Mouse (Mus musculus) cerebellum, adult 2 months (tissue): ENCODE results near the gene Ctdsp2. TPM values are rescaled to one million over a fixed set of nuclear protein-coding genes. Genes with fewer than 3 reads are reported as not detected.
A peak's percentile ranks its signal among the peaks of the same experiment; 100 is the strongest.

ENCODE experiments used
- DNase-seq, 2 experiments: peaks; one replicate each; pipeline ENCODE4 v3.0.0; 2021
- H3K27ac ChIP-seq: fragments of 200-500 bp; 2 replicates; pipeline ENCODE4 v1.5.1; 2012; ENCODE audit warnings: low read length, control low read depth, inconsistent platforms; ENCODE audit not compliant: insufficient read depth
- H3K27me3 ChIP-seq: fragments of 200-500 bp; 2 replicates; pipeline ENCODE4 v1.6.1; 2012; ENCODE audit warnings: inconsistent platforms, mild to moderate bottlenecking, low read length, moderate library complexity; ENCODE audit not compliant: control insufficient read depth, insufficient read depth
- H3K4me1 ChIP-seq: fragments of 200-500 bp; 2 replicates; pipeline ENCODE4 v1.6.1; 2011; ENCODE audit warnings: low read length; ENCODE audit not compliant: control insufficient read depth, insufficient read depth
- H3K4me3 ChIP-seq: fragments of 200-500 bp; replicated peaks from 2 replicates; pipeline ENCODE3; 2011; ENCODE audit warnings: mild to moderate bottlenecking, low read depth, low read length, control low read depth; ENCODE audit not compliant: insufficient read depth
- CTCF ChIP-seq: fragments of 200-500 bp; IDR thresholded peaks from 2 replicates; pipeline ENCODE4 v1.5.1; 2011; ENCODE audit warnings: low read depth, mild to moderate bottlenecking, control low read depth, low read length, moderate library complexity, borderline replicate concordance; ENCODE audit not compliant: insufficient read depth
- POLR2A ChIP-seq: fragments of 200-500 bp; IDR thresholded peaks from 2 replicates; pipeline ENCODE4 v1.6.1; 2011; ENCODE audit warnings: low read length, control low read depth, borderline replicate concordance; ENCODE audit not compliant: insufficient read depth
- WGBS: fragments of 180-500 bp; shearing (Covaris S2); methylation state at CpG from one replicate; pipeline ENCODE4 v1.1.7; 2018; 5-methylcytosine and 5-hydroxymethylcytosine counted together
- polyA plus RNA-seq: library from polyadenylated mRNA; depleted of rRNA; stranded (reverse); fragments of >200 nt; gene quantifications from 2 replicates; pipeline ENCODE4 v1.2.3, GENCODE M21; 2012

Ctdsp2 gene
- polyA plus RNA-seq, 1 experiment, result 96.2 TPM

DNA sequence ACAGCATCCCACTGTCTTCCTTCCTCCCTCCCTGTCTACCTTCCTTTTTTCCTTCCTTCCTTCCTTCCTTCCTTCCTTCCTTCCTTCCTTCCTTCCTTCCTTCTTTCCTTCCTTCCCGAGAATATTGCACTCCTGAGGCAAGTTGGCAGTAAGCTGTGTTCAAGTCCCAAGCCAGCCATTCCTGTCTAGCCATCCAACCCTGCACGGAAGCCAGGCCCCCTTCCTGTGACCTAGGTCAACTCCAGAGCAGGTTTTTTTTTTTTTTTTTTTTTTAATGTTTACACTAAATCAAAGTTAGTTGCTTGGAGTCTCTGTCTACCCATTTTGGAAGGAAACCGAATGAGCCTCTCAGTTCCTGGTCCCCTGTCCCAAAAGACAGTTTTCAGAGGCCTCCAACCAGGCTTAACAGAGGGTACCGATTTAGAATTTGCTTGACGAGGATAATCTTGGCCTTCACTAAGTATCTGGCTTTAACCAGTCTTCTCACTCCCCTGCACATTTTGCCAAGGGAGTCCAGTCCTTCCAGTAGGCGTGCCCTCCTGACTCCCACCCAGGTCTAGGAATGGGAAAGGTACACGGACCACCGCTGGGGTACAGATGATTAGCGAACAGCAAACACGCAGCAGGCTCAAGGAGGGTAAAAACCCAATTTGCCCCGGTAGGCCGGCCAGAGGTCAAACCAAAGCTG, 7.0 kb upstream of the Ctdsp2 start:
- no peak overlapping the region for H3K4me3 ChIP-seq
- no peaks in the 10 kb centered on the region for H3K27me3 ChIP-seq
- H3K4me1 ChIP-seq, result peaks cover 1% of the 10 kb centered on the region; the same call in 1 of the 2 replicates
- no peak overlapping the region for H3K27ac ChIP-seq
- no peak for DNase-seq
- no peak for TF ChIP-seq CTCF
- no peak for TF ChIP-seq POLR2A
- 61% methylated on average over 12 of the region's 12 CpGs for WGBS

GRCm38 (mm10) chr10:126972051-126972725, 6.3 kb upstream of the Ctdsp2 start:
- Histone ChIP-seq H3K4me3 (no peak overlapping the region), H3K27me3 (no peaks in the 10 kb centered on the region), H3K4me1 (peaks cover 4% of the 10 kb centered on the region; the same call in 1 of the 2 replicates), H3K27ac (no peak overlapping the region)
- TF ChIP-seq POLR2A, result no peak
- no peak for TF ChIP-seq CTCF
- DNase-seq, result no peak
- WGBS, result 57% methylated on average over 13 of the region's 13 CpGs

DNA sequence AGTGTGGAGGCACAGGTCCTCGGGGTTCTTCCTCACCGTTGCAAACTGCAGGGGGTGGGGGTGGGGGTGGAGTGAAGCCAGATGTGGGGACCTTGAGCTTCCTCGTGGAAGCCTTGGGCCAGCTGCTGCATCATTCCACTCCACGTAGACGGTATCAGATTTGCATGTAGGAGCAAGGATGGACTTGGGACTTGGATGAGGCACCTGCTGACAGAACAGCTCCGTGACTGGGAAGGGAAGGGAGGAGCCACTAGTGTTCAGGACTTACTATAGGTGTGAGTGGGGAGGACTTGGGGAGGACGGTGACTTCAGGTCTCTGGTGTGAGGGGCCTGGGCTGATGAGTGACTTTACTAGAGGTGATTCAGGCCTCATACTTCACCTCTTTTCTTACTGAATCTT, 5.5 kb upstream of the Ctdsp2 start:
- WGBS, result 45% methylated on average over 7 of the region's 7 CpGs
- no peak overlapping the region for H3K27ac ChIP-seq
- DNase-seq, result no peak

GRCm38 (mm10) chr10:126975706-126976105, 2.8 kb upstream of the Ctdsp2 start:
- Histone ChIP-seq H3K27me3 (no peaks in the 10 kb centered on the region), H3K27ac (no peak overlapping the region), H3K4me1 (peaks cover 6% of the 10 kb centered on the region; the same call in 1 of the 2 replicates), H3K4me3 (no peak overlapping the region)
- TF ChIP-seq CTCF (no peak), POLR2A (no peak)
- 62% methylated on average over 6 of the region's 6 CpGs for WGBS
- DNase-seq, result no peak

More for the DNA sequence above, 5.5 kb upstream of the Ctdsp2 start:
- Histone ChIP-seq H3K4me1 (peaks cover 6% of the 10 kb centered on the region; the same call in 1 of the 2 replicates), H3K27me3 (no peaks in the 10 kb centered on the region), H3K4me3 (no peak overlapping the region)
- no peak for TF ChIP-seq CTCF
- no peak for TF ChIP-seq POLR2A

DNA sequence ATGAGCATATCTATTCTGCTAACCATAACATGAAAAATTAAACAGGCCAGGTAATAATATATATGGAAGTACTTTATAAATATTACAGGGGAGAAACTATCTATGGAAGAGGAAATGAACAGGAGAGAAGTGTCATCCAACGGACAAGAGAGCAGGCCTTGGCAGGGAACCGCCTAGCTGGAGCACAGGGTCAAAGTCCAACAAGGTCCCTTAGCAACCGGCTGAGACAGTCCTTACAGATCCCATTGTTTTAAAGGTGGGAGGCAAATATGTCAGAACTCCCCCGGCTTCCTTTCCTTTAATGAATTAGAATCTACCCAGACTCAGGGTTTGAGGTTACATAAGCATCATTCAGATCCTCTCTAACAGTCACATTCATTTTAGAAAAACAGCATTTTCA, 1.4 kb upstream of the Ctdsp2 start:
- 70% methylated on average over 4 of the region's 4 CpGs for WGBS
- no peak for DNase-seq
- H3K4me1 ChIP-seq, result peaks cover 6% of the 10 kb centered on the region; the same call in 1 of the 2 replicates
- H3K27me3 ChIP-seq, result no peaks in the 10 kb centered on the region
- TF ChIP-seq POLR2A, result no peak
- no peak for TF ChIP-seq CTCF
- no peak overlapping the region for H3K27ac ChIP-seq
- H3K4me3 ChIP-seq, result no peak overlapping the region

GRCm38 (mm10) chr10:126979121-126979635, 661 bp downstream of the Ctdsp2 start:
- H3K4me1 ChIP-seq, result peaks cover 12% of the 10 kb centered on the region
- H3K4me3 ChIP-seq, result peak overlapping the region; percentile 83
- under 1% methylated on average over 50 of the region's 62 CpGs for WGBS
- peak overlapping the region; percentile 100 for H3K27ac ChIP-seq
- H3K27me3 ChIP-seq, result no peaks in the 10 kb centered on the region
- no peak for TF ChIP-seq POLR2A
- TF ChIP-seq CTCF, result no peak
- DNase-seq, result peak; percentile 77 to 78

GRCm38 (mm10) chr10:126979636-126980151, 1.2 kb downstream of the Ctdsp2 start:
- TF ChIP-seq POLR2A (no peak), CTCF (no peak)
- WGBS, result 2% methylated on average over 57 of the region's 57 CpGs
- H3K4me1 ChIP-seq, result peaks cover 16% of the 10 kb centered on the region
- peak; percentile 77 to 81 for DNase-seq
- H3K4me3 ChIP-seq, result peak overlapping the region; percentile 83
- H3K27me3 ChIP-seq, result no peaks in the 10 kb centered on the region
- H3K27ac ChIP-seq, result peak overlapping the region; percentile 100
